Mouse (Mus musculus): ENCODE data around the gene Gm45062. TPM values are rescaled to one million over a fixed set of nuclear protein-coding genes. Genes with fewer than 3 reads are reported as not detected.

Gm45062 gene
- polyA plus RNA-seq, 1 experiment from 2014 or later, result 10.7 TPM

DNA sequence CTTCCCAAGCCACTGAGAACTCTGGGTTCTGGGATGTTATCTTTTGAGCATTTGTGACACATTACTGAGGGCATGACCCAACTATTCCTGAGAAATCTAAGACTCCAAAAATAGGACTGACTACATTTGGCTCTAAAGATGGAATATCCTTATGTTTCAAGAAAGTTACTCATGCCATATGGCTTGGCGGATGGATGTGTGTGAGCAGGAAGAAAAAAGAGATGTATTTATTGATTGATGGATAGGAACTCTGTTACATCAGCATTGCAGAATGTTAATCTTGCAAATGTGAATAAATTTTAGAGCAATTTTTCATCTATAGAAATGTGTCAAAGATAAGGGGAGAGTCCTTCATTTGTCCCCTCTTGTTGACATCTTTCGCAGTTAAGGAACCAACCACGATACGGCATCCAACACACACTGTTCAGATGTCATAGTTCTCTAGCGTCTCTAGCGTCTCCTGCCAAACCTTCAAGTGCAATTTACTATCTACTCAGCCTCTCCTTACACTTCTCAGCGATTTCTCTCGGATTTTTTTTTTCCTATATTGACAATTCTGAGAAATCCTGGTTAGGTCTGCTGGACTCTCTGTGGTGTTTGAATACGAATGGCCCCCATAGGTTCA lies 171.5 kb downstream of the Gm45062 start:
- no peak overlapping the region for H3K9ac ChIP-seq
- no peaks in the 10 kb centered on the region for H3K27me3 ChIP-seq
- H3K4me3 ChIP-seq, result no peak overlapping the region
- H3K9me3 ChIP-seq, result no peaks in the 10 kb centered on the region
- no peaks in the 10 kb centered on the region for H3K4me1 ChIP-seq (replicated peaks)
- H3K4me2 ChIP-seq, result no peak overlapping the region
- H3K36me3 ChIP-seq, result no peaks in the 10 kb centered on the region
- 93% methylated on average over 9 of the region's 9 CpGs for WGBS
- no peak for ATAC-seq (ENCODE audit: low FRiP score, low read depth)
- H3K27ac ChIP-seq (replicated peaks), result no peak overlapping the region

DNA sequence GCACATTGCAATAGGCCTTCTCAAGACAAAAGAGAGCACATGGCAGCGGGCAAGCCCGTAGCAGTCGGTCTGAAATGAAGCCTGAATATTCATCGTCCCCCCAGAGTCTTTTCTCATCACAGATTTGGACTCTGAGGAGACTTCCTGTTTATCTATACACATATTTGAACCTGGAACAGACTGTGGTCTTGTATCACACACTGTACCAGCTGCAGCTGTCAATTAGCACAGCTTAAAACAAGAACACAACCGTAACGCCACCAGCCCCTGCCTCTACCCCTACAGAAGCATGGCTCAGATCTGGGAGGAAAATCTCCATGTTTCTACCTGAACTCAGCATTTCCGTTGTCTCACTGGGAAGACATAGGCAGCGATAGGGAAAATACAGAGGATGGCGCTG lies 173.9 kb downstream of the Gm45062 start:
- Histone ChIP-seq H3K9me3 (no peaks in the 10 kb centered on the region), H3K4me1 (replicated peaks) (no peaks in the 10 kb centered on the region), H3K27me3 (no peaks in the 10 kb centered on the region), H3K4me3 (no peak overlapping the region), H3K4me2 (no peak overlapping the region), H3K36me3 (no peaks in the 10 kb centered on the region), H3K9ac (no peak overlapping the region), H3K27ac (replicated peaks) (no peak overlapping the region)
- WGBS, result 74% methylated on average over 9 of the region's 9 CpGs
- no peak for ATAC-seq (ENCODE audit: low FRiP score, low read depth)

DNA sequence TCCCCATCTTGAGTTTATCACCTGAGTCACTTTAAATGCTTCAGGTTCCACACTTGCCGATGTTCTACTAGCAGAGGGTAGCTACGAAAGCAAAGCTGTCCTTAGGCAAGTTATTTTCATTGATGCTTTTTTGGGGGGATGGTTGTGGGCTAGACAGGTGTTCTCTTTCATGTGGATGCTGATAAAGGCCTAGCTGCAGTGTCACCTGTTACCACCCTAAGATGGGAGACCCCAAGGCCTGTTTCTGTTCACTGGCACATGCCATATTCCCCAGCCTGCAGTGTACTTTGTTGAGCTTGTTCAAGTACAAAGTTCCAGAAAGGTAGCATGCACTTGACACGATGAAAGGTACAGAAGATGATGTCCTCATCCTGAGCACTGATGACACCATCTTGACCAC lies 178.7 kb downstream of the Gm45062 start:
- Histone ChIP-seq H3K9ac (no peak overlapping the region), H3K4me3 (no peak overlapping the region), H3K36me3 (no peaks in the 10 kb centered on the region), H3K4me2 (no peak overlapping the region), H3K27ac (replicated peaks) (no peak overlapping the region), H3K9me3 (no peaks in the 10 kb centered on the region), H3K4me1 (replicated peaks) (no peaks in the 10 kb centered on the region), H3K27me3 (no peaks in the 10 kb centered on the region)
- no peak for ATAC-seq (ENCODE audit: low FRiP score, low read depth)
- 97% methylated on average over 3 of the region's 3 CpGs for WGBS

DNA sequence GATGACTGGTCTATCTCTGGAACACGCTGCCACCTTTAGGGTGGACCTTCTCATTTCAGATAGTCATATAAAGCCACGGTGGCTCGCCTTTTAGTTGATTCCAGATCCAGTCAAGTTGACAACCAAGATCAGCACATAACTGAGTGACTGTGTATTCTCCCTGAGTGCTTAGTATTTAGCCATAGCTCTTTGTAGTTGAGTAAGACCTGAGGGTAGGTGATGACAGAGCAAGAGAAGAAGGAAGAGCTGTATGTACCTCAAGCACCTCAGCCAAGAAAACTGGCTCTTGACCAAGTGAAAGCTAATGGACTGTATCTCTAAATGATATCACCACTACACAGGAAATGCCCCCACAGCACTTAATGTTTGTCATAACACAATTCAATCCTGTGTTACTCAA lies 182.6 kb downstream of the Gm45062 start:
- Histone ChIP-seq H3K9me3 (no peaks in the 10 kb centered on the region), H3K4me2 (no peak overlapping the region), H3K27me3 (no peaks in the 10 kb centered on the region), H3K27ac (replicated peaks) (no peak overlapping the region), H3K36me3 (no peaks in the 10 kb centered on the region), H3K4me1 (replicated peaks) (no peaks in the 10 kb centered on the region), H3K4me3 (no peak overlapping the region), H3K9ac (no peak overlapping the region)
- ATAC-seq (ENCODE audit: low FRiP score, low read depth), result no peak
- WGBS, result 92% methylated on average over 3 of the region's 3 CpGs

DNA sequence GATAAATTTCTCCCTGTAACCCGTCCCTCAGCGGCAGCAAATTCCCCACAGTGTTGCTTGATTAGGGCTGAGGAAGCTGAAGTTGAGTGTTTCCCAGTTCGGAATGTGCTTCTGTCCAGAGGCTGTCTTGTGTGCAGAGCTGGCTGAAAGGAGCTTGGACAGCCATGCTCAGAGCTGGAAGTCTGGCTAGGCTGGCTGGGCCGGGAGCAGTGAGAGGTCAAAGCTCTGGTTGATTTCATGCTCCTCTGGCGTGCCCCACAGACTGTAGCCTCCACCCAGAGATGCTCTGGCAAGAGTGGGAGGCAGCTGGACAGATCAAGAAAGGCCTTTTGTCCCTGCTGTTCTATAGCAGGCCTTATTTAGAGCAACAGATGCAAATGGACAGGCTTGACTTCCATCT lies 187.5 kb downstream of the Gm45062 start:
- Histone ChIP-seq H3K27me3 (no peaks in the 10 kb centered on the region), H3K27ac (replicated peaks) (0 out of 2 replicates have a peak overlapping the region, but pooled peaks have one; percentile 23), H3K36me3 (no peaks in the 10 kb centered on the region), H3K4me1 (replicated peaks) (no peaks in the 10 kb centered on the region), H3K4me3 (no peak overlapping the region), H3K9ac (no peak overlapping the region), H3K4me2 (no peak overlapping the region), H3K9me3 (no peaks in the 10 kb centered on the region)
- peak; percentile 69 for ATAC-seq (ENCODE audit: low FRiP score, low read depth)
- 35% methylated on average over 5 of the region's 5 CpGs for WGBS

DNA sequence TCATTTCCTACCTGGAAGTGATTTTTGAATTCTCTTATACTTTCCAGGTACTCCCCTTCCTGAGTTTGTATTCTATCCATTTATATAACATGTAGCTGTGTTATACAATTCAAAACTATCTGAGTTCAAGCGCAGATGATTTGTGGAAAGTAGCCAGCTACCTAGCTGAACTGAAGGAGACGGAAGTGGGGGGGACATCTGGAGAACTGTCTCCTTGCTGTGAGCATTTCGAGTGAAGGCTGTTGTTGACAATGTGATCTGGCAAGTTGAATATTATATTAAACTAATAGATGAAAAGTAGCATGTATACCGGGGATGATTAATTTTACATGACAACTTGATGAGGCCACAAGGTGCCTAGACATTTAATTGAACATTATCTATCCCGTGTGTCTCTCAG lies 196.3 kb downstream of the Gm45062 start:
- Histone ChIP-seq H3K9ac (no peak overlapping the region), H3K27me3 (no peaks in the 10 kb centered on the region), H3K4me2 (no peak overlapping the region), H3K36me3 (no peaks in the 10 kb centered on the region), H3K9me3 (no peaks in the 10 kb centered on the region), H3K27ac (replicated peaks) (no peak overlapping the region), H3K4me3 (no peak overlapping the region), H3K4me1 (replicated peaks) (no peaks in the 10 kb centered on the region)
- WGBS, result 68% methylated on average over 5 of the region's 5 CpGs
- ATAC-seq (ENCODE audit: low FRiP score, low read depth), result no peak

DNA sequence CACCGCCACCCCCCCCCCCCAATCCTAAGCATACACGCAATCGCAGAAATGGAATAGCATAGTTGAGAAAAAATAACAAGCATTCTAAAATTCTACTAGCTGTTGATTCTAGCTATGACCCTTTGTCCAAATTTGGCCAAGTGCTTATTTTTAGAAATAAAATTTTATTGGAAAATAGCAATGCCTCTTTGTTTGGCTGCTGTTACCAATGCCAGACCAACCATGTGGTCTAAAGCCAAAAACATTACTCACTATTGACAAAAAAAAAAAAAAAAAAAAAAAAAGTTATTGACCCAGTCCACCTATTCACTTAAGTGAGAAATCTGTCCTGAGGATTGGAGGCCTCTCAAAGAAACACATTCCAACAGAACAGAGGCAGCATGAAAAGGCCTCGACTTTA lies 199.3 kb downstream of the Gm45062 start:
- H3K27ac ChIP-seq (replicated peaks), result no peak overlapping the region
- H3K4me2 ChIP-seq, result no peak overlapping the region
- no peak for ATAC-seq (ENCODE audit: low FRiP score, low read depth)
- H3K9me3 ChIP-seq, result no peaks in the 10 kb centered on the region
- H3K9ac ChIP-seq, result no peak overlapping the region
- no peak overlapping the region for H3K4me3 ChIP-seq
- H3K36me3 ChIP-seq, result no peaks in the 10 kb centered on the region
- H3K4me1 ChIP-seq (replicated peaks), result no peaks in the 10 kb centered on the region
- 82% methylated on average over 4 of the region's 4 CpGs for WGBS
- H3K27me3 ChIP-seq, result no peaks in the 10 kb centered on the region

DNA sequence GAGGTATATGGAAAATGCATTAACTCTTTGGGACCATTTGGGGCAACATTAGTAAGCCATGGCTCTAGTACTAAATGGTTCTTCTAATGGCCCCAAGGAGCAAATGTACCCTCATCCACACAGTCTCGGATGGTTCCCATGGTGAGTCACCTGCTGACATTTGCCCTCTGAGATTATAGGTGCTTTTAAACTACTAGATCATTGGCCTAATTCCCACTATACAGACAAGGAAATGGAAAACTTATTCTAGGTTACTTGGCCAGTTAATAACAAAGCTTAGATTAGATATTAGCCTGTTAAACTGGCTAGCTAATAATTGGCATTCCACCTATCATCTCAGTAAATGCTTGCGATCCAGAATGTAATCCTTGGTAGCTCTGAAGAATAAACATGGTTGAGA lies 203.2 kb downstream of the Gm45062 start:
- H3K4me1 ChIP-seq (replicated peaks), result no peaks in the 10 kb centered on the region
- no peak overlapping the region for H3K4me3 ChIP-seq
- WGBS, result 97% methylated on average over 2 of the region's 2 CpGs
- no peak overlapping the region for H3K27ac ChIP-seq (replicated peaks)
- no peaks in the 10 kb centered on the region for H3K9me3 ChIP-seq
- ATAC-seq (ENCODE audit: low FRiP score, low read depth), result no peak
- no peak overlapping the region for H3K4me2 ChIP-seq
- no peaks in the 10 kb centered on the region for H3K36me3 ChIP-seq
- H3K9ac ChIP-seq, result no peak overlapping the region
- H3K27me3 ChIP-seq, result no peaks in the 10 kb centered on the region

DNA sequence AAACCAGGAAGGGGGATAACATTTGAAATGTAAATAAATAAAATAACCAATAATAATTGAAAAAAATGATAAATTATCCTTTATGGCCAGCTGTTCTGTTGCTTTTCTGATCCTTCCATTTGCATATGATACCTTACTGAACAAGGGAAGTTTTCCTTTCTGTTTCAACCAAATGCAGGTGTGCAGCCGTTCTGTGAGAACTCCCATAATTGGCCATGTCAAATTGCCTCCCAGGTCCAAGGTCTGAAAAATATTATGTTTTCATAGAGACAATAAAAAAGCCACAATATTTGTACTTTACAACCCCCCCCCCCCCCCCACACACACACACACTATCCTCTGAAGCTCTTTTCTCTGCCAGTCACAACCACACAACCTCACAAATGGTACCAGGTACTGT lies 206.1 kb downstream of the Gm45062 start:
- Histone ChIP-seq H3K27ac (replicated peaks) (no peak overlapping the region), H3K27me3 (no peaks in the 10 kb centered on the region), H3K36me3 (no peaks in the 10 kb centered on the region), H3K4me3 (no peak overlapping the region), H3K9me3 (no peaks in the 10 kb centered on the region), H3K9ac (no peak overlapping the region), H3K4me2 (no peak overlapping the region), H3K4me1 (replicated peaks) (no peaks in the 10 kb centered on the region)
- ATAC-seq (ENCODE audit: low FRiP score, low read depth), result no peak
- 94% methylated on average over 1 of the region's 1 CpGs for WGBS

DNA sequence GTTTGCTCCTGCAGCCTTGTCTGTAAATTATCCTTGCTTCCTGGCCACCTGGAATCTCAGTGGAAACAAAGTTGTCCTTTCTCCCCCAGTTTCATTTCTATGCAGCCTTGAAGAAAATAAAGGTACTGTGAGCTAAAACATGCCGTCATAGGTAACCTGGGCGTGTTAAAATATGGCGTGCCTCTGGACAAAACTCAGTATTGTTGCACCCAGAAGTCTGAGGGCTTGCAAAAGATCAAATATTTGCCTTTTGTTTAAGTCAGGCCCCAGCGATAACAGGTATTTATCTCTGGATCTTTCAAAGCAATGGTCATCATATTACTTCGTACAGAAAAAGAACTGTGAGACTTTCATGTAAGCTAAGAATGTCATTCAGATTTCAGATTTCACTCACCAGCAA lies 206.7 kb downstream of the Gm45062 start:
- Histone ChIP-seq H3K4me1 (replicated peaks) (no peaks in the 10 kb centered on the region), H3K36me3 (no peaks in the 10 kb centered on the region), H3K27me3 (no peaks in the 10 kb centered on the region), H3K27ac (replicated peaks) (no peak overlapping the region), H3K9ac (no peak overlapping the region), H3K4me2 (no peak overlapping the region), H3K4me3 (no peak overlapping the region), H3K9me3 (no peaks in the 10 kb centered on the region)
- WGBS, result 93% methylated on average over 5 of the region's 5 CpGs
- no peak for ATAC-seq (ENCODE audit: low FRiP score, low read depth)

DNA sequence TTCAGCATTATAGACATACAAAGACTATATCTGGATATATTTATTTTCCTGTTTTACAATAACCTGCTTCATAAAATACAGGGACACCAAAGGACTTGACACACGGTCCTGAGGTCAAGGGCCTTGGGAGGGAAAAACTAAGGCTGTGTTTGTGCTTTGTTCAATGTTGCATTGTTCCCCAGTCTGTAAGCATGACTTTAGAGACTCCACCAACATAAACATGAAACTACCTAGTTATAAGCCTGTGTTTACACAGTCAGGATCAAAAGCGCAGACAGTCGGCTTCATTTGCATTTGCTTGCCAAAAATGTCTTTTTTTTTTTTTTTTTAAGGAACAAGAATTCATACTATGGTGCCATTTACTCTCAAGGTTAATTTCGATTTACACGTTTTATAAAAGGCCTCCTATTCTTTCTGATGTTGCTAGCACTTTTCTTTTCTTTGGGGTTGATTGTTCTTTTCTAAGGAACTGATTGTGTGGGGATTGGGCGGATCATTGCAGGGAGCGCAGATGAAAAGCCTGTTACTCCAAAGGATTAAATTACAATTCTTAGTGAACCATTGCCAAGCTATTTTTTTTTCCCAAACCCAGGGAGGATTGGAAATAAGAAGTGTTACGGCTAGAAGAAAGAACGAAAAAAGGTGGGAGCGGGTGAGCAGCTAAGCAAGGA lies 208.6 kb downstream of the Gm45062 start:
- Histone ChIP-seq H3K9ac (no peak overlapping the region), H3K27me3 (no peaks in the 10 kb centered on the region), H3K9me3 (no peaks in the 10 kb centered on the region), H3K4me2 (no peak overlapping the region), H3K4me3 (no peak overlapping the region), H3K36me3 (no peaks in the 10 kb centered on the region), H3K4me1 (replicated peaks) (no peaks in the 10 kb centered on the region), H3K27ac (replicated peaks) (0 out of 2 replicates have a peak overlapping the region, but pooled peaks have one; percentile 11)
- ATAC-seq (ENCODE audit: low FRiP score, low read depth), result no peak
- WGBS, result 33% methylated on average over 10 of the region's 10 CpGs

DNA sequence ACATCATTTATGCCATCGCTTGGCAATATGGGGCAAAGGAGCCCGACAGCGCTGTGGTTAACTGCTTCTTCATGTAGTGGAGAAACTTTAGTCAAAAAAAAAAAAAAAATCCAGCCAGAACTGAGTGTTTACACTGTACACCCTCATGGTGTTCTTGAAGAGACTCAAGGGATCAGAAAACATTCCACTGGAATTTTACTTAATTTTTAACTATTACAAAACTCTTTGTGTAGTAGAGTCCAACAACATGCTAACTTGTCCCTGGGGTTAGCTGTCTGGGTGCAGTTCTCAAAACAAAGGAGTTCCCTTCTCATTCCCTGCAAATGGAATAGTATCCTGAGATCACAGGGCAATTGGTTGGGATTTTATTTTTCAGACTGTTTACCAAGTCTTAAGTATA lies 210.7 kb downstream of the Gm45062 start:
- Histone ChIP-seq H3K4me2 (no peak overlapping the region), H3K27ac (replicated peaks) (no peak overlapping the region), H3K27me3 (no peaks in the 10 kb centered on the region), H3K4me3 (no peak overlapping the region), H3K9ac (no peak overlapping the region), H3K9me3 (no peaks in the 10 kb centered on the region), H3K4me1 (replicated peaks) (no peaks in the 10 kb centered on the region), H3K36me3 (no peaks in the 10 kb centered on the region)
- WGBS, result 97% methylated on average over 3 of the region's 3 CpGs
- no peak for ATAC-seq (ENCODE audit: low FRiP score, low read depth)

DNA sequence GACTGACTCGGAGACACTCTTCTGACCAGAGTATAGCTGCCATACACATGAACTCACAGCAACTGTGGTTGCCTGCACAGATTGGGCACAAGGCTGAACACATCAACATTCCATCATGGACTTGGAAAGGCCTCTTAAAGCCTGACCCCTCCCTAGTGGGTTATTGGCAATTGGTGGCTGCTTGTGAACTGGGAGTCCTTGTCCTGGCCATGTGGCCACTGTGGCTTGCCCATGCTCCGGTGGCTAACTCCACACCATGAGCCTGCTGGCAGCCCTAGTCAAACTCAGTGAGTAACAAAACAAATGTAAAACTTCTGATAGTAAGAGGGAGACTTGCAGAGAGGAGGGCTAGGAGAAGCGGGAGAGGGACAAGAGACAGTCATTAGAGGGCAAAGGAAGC lies 212.9 kb downstream of the Gm45062 start:
- no peaks in the 10 kb centered on the region for H3K4me1 ChIP-seq (replicated peaks)
- H3K9ac ChIP-seq, result no peak overlapping the region
- H3K4me2 ChIP-seq, result no peak overlapping the region
- H3K4me3 ChIP-seq, result no peak overlapping the region
- H3K36me3 ChIP-seq, result no peaks in the 10 kb centered on the region
- H3K9me3 ChIP-seq, result no peaks in the 10 kb centered on the region
- no peak overlapping the region for H3K27ac ChIP-seq (replicated peaks)
- ATAC-seq (ENCODE audit: low FRiP score, low read depth), result no peak
- H3K27me3 ChIP-seq, result no peaks in the 10 kb centered on the region
- WGBS, result 87% methylated on average over 3 of the region's 3 CpGs
